In the genomic region with DNA sequence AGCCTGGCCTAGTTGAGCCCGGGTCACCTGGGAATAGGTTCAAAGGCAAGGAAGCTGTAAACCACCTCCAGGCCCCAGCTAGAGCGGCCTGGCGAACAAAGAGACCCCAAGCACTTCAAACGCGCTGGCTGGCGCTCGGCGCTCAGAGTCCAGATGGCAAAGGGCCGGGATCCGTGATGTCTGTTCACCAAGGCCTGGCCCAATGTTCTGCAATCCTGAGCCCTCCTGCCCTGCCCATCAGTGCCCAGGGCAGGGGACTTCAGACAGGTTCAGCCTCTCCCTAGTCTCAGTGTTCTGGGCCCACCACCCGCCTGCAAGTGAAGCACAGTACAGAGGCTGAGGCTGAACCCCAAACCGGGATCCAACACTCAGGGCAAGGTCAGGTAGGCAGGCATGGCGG, we compare ENCODE assay signal across 9 mouse cellular contexts. TPM values are rescaled to one million over a fixed set of nuclear protein-coding genes. Genes with fewer than 3 reads are reported as not detected.
A peak's percentile ranks its signal among the peaks of the same experiment; 100 is the strongest.
DNase-seq lines count a peak whose midpoint lies in the region; ATAC-seq and TF ChIP-seq lines count a peak whose summit lies in the region.
"Had no signal": no experiment of that assay in that cellular context is flagged by ENCODE, and none has a peak within 500 bp of the region (broad histone marks: within the 10 kb centered on the region; RNA-seq: fewer than 3 reads in every experiment).

No protein-coding gene starts in this region.

- H3K9me3 ChIP-seq in heart, embryonic 10.5 days = no peaks in the 10 kb centered on the region
- H3K9me3 ChIP-seq in ES-Bruce4 (replicated peaks; ENCODE audit: control insufficient read depth, insufficient read depth, low read length, poor library complexity, severe bottlenecking) = no peaks in the 10 kb centered on the region
- H3K9me3 ChIP-seq in hindbrain, embryonic 11.5 days (ENCODE audit: control insufficient read depth, low read length) = no peaks in the 10 kb centered on the region
- no peaks in the 10 kb centered on the region for H3K9me3 ChIP-seq in midbrain, embryonic 13.5 days
- H3K9me3 ChIP-seq: liver, embryonic 15.5 days had no signal

- H3K27ac ChIP-seq in heart, embryonic 10.5 days = peak overlapping the region; percentile 82
- no peak overlapping the region for H3K27ac ChIP-seq in ES-Bruce4 (ENCODE audit: insufficient read depth, low read length)
- peak overlapping the region; percentile 49; the same call in 1 of the 2 replicates for H3K27ac ChIP-seq in hindbrain, embryonic 11.5 days (ENCODE audit: low read depth, low read length)
- H3K27ac ChIP-seq in midbrain, embryonic 13.5 days = no peak overlapping the region
- H3K27ac ChIP-seq: liver, embryonic 15.5 days had no signal

- H3K9ac ChIP-seq in ES-Bruce4 (ENCODE audit: low read depth, poor library complexity, severe bottlenecking) = no peak overlapping the region
- no peak overlapping the region for H3K9ac ChIP-seq in hindbrain, embryonic 11.5 days (ENCODE audit: low read depth, low read length)
- H3K9ac ChIP-seq in midbrain, embryonic 13.5 days (replicated peaks) = no peak overlapping the region
- H3K9ac ChIP-seq: liver, embryonic 15.5 days had no signal

- peak overlapping the region; percentile 79; the same call in 1 of the 2 replicates for H3K4me2 ChIP-seq in hindbrain, embryonic 11.5 days (replicated peaks; ENCODE audit: low read depth, low read length)
- H3K4me2 ChIP-seq in midbrain, embryonic 13.5 days (replicated peaks) = peak overlapping the region; percentile 75; the same call in 1 of the 2 replicates

- TF ChIP-seq POLR2A in ES-Bruce4 (IDR thresholded peaks at IDR 0.05; ENCODE audit: insufficient read depth, low read length) = no peak

- ATAC-seq in hindbrain, embryonic 11.5 days (ENCODE audit: low FRiP score) = no peak
- ATAC-seq in midbrain, embryonic 13.5 days = no peak

- peak overlapping the region; percentile 70 for H3K4me3 ChIP-seq in heart, embryonic 10.5 days
- H3K4me3 ChIP-seq in ES-Bruce4 (ENCODE audit: low read depth, low read length) = peak overlapping the region; percentile 61
- peak overlapping the region; percentile 46; the same call in 1 of the 2 replicates for H3K4me3 ChIP-seq in hindbrain, embryonic 11.5 days (ENCODE audit: low read depth, low read length)
- H3K4me3 ChIP-seq in midbrain, embryonic 13.5 days (replicated peaks) = no peak overlapping the region

- H3K27me3 ChIP-seq in heart, embryonic 10.5 days (ENCODE audit: insufficient read depth, poor library complexity, severe bottlenecking) = peaks cover 77% of the 10 kb centered on the region
- no peaks in the 10 kb centered on the region; the same call in 1 of the 2 replicates for H3K27me3 ChIP-seq in ES-Bruce4 (ENCODE audit: control insufficient read depth, insufficient read depth, low read length, poor library complexity, severe bottlenecking)
- peaks cover 42% of the 10 kb centered on the region for H3K27me3 ChIP-seq in hindbrain, embryonic 11.5 days (ENCODE audit: control insufficient read depth, insufficient read depth, low read length)
- peaks cover 62% of the 10 kb centered on the region for H3K27me3 ChIP-seq in midbrain, embryonic 13.5 days

- no peak for TF ChIP-seq CTCF in ES-Bruce4 (IDR thresholded peaks at IDR 0.05; ENCODE audit: low read depth, low read length)

- DNase-seq in heart, embryonic 10.5 days (ENCODE audit: low spot score) = no peak
- no peak for DNase-seq in heart, adult 9 months (ENCODE audit: low spot score in 2 of 2)
- DNase-seq in hindbrain, embryonic 11.5 days (ENCODE audit: low spot score) = peak; percentile 39
- no peak for DNase-seq in cerebellum, adult 9-10 months
- DNase-seq in thymus, adult 18-20 months = no peak
- DNase-seq in urinary bladder, postnatal 25 days (ENCODE audit: low spot score) = no peak

- TF ChIP-seq EP300 in ES-Bruce4 (IDR thresholded peaks at IDR 0.05; ENCODE audit: insufficient read depth, low read depth, low read length) = no peak

- H3K36me3 ChIP-seq in heart, embryonic 10.5 days = no peaks in the 10 kb centered on the region
- H3K36me3 ChIP-seq in ES-Bruce4 (ENCODE audit: control insufficient read depth, insufficient read depth, low read length, poor library complexity, severe bottlenecking) = no peaks in the 10 kb centered on the region
- H3K36me3 ChIP-seq in hindbrain, embryonic 11.5 days (ENCODE audit: control insufficient read depth, insufficient read depth, low read length) = no peaks in the 10 kb centered on the region
- H3K36me3 ChIP-seq in midbrain, embryonic 13.5 days = no peaks in the 10 kb centered on the region
- H3K36me3 ChIP-seq: liver, embryonic 15.5 days had no signal

- 39% methylated on average over 13 of the region's 13 CpGs for WGBS in heart, embryonic 10.5 days
- 25% methylated on average over 13 of the region's 13 CpGs for WGBS in hindbrain, embryonic 11.5 days
- 27% methylated on average over 13 of the region's 13 CpGs for WGBS in midbrain, embryonic 13.5 days

- H3K4me1 ChIP-seq in heart, embryonic 10.5 days = peaks cover 37% of the 10 kb centered on the region
- H3K4me1 ChIP-seq in ES-Bruce4 (ENCODE audit: control insufficient read depth, insufficient read depth, low read length) = no peaks in the 10 kb centered on the region
- peaks cover 4% of the 10 kb centered on the region; the same call in 1 of the 2 replicates for H3K4me1 ChIP-seq in hindbrain, embryonic 11.5 days (replicated peaks; ENCODE audit: control insufficient read depth, insufficient read depth, low read length)
- peaks cover 25% of the 10 kb centered on the region for H3K4me1 ChIP-seq in midbrain, embryonic 13.5 days (replicated peaks)
- H3K4me1 ChIP-seq: liver, embryonic 15.5 days had no signal

RNA-seq across cellular contexts. Expression of gene Twist2, which starts 0.9 kb away (rescaled TPM):
- polyA plus RNA-seq in heart, embryonic 10.5 days (2016; fragmentation: Nextera tagmentation; extraction: Ambion mirVana) = 5.8 and 17.9 TPM in 2 replicates
- 1.1 and 2.9 TPM in 2 replicates for polyA plus RNA-seq in ES-Bruce4 (2011; ENCODE audit: insufficient read depth, insufficient read length, low read depth, missing spikeins)
- 16.3 and 23.2 TPM in 2 replicates for polyA plus RNA-seq in hindbrain, embryonic 11.5 days (2014; fragmentation: Nextera tagmentation; extraction: Ambion mirVana)
- polyA plus RNA-seq in midbrain, embryonic 13.5 days (2015; fragmentation: Nextera tagmentation; extraction: Ambion mirVana) = 0.72 and 1.3 TPM in 2 replicates

Comparison
In these comparisons a context has a peak if more than half of its experiments do, and no peak if none do; other contexts are left out.
1. H3K27ac ChIP-seq: peak in heart, embryonic 10.5 days (single experiment) and hindbrain, embryonic 11.5 days (single experiment); none in ES-Bruce4 (single experiment) and midbrain, embryonic 13.5 days (single experiment).